Mouse (Mus musculus) liver, embryonic 11.5 days (tissue): ENCODE data around the gene Slco6d1. TPM values are rescaled to one million over a fixed set of nuclear protein-coding genes. Genes with fewer than 3 reads are reported as not detected.
"Not testable (repeated sequence)": the region's sequence is repeated elsewhere in the genome, so short reads cannot be mapped to it uniquely, and the experiment has no call there.

Experiments
- ATAC-seq: fragments of 200-750 bp; cut with Nextera tagmentation; replicated peaks from 2 replicates; pipeline ENCODE4 v1.8.0; 2017; ENCODE audit warnings: moderate number of reproducible peaks, mild to moderate bottlenecking, moderate TSS enrichment, moderate library complexity; ENCODE audit not compliant: low FRiP score
- DNase-seq: peaks from one replicate; pipeline ENCODE4 v3.0.0-alpha.2; 2017; ENCODE audit warnings: low spot score
- H3K27ac ChIP-seq: fragments of 300-500 bp; sonication (generic); 2 replicates; pipeline ENCODE4 v1.5.1; 2014; ENCODE audit warnings: mild to moderate bottlenecking, low read depth, low read length, control low read depth
- H3K27me3 ChIP-seq: fragments of 300-500 bp; sonication (generic); replicated peaks from 2 replicates; pipeline ENCODE4 v1.6.1; 2014; ENCODE audit warnings: low read length, mixed read lengths; ENCODE audit not compliant: control insufficient read depth, insufficient read depth
- H3K36me3 ChIP-seq: fragments of 300-500 bp; sonication (generic); 2 replicates; pipeline ENCODE4 v1.6.1; 2014; ENCODE audit warnings: mild to moderate bottlenecking, low read length, moderate library complexity, mixed read lengths; ENCODE audit not compliant: control insufficient read depth, insufficient read depth
- H3K4me1 ChIP-seq: fragments of 300-500 bp; sonication (generic); replicated peaks from 2 replicates; pipeline ENCODE4 v1.6.1; 2014; ENCODE audit warnings: low read length, mixed read lengths; ENCODE audit not compliant: control insufficient read depth, insufficient read depth
- H3K4me2 ChIP-seq: fragments of 300-500 bp; sonication (generic); 2 replicates; pipeline ENCODE4 v1.6.1; 2014; ENCODE audit warnings: mild to moderate bottlenecking, control low read depth, moderate library complexity
- H3K4me3 ChIP-seq: fragments of 300-500 bp; sonication (generic); 2 replicates; pipeline ENCODE4 v1.5.1; 2014; ENCODE audit warnings: low read depth, low read length, control low read depth
- H3K9ac ChIP-seq: fragments of 300-500 bp; sonication (generic); 2 replicates; pipeline ENCODE4 v1.6.1; 2014; ENCODE audit warnings: low read depth, low read length, control low read depth
- H3K9me3 ChIP-seq: fragments of 300-500 bp; sonication (generic); 2 replicates; pipeline ENCODE4 v1.6.1; 2016; ENCODE audit warnings: low read length, inconsistent platforms, mixed read lengths; ENCODE audit not compliant: control insufficient read depth
- WGBS: fragments of 180-500 bp; shearing (Covaris S2); extraction: QIAGEN DNeasy Blood & Tissue Kit; methylation state at CpG from one replicate; pipeline ENCODE4 v1.1.7; 2014; 5-methylcytosine and 5-hydroxymethylcytosine counted together
- microRNA-seq: library from miRNA; unstranded; fragments of <30 nt; microRNA quantifications from one replicate; pipeline ENCODE4, GENCODE M21; 2017; ENCODE audit warnings: borderline number of aligned reads
- polyA plus RNA-seq: library from polyadenylated mRNA; unstranded; fragments of >200 nt; fragmentation: Nextera tagmentation; extraction: Ambion mirVana; gene quantifications from 2 replicates; pipeline ENCODE4 v1.2.1, GENCODE M21; 2014

Gene Slco6d1
- polyA plus RNA-seq, 1 experiment from 2014 or later, result not detected

DNA sequence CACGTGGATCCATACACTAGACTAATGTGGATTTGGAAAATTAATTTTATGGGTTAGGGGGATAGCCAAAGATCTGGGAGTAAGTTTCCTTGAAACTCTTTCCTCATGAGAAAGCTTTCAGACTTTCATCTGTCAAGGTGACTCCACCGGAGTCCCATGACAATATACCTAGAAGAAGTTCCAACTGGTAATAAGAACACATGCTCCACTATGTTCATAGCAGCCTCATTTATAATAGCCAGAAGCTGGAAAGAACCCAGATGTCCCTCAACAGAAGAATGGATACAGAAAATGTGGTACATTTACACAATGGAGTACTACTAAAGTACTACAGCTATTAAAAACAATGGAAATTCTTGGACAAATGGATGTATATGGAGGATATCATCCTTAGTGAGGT, 107.4 kb downstream of the Slco6d1 start:
- not testable (repeated sequence) for DNase-seq, H3K9ac ChIP-seq, H3K4me3 ChIP-seq, H3K4me1 ChIP-seq, ATAC-seq, H3K9me3 ChIP-seq, H3K27ac ChIP-seq, H3K4me2 ChIP-seq, H3K27me3 ChIP-seq, H3K36me3 ChIP-seq
- 92% methylated on average over 1 of the region's 2 CpGs for WGBS

DNA sequence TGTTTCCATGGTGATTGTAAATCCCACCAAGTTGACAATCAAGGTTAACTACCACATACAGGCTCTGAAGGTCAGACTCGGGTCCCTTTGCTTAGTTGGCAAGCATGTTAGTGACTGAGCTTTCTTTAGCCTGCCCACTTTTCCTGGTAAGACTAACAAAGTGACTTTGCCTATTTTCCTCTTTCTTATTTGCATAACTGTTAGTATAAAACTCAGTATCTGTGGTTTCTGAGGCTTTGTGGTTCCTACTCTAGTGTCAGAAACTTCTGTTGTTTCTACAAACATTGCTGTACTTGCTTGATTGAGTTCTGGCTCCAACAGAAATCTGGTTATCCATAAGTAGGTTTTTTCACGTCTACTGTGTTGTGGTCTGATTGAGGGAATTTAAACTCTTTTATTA, 124.4 kb downstream of the Slco6d1 start:
- 77% methylated on average over 2 of the region's 2 CpGs for WGBS
- no peaks in the 10 kb centered on the region for H3K4me1 ChIP-seq
- H3K9me3 ChIP-seq, result no peaks in the 10 kb centered on the region
- H3K9ac ChIP-seq, result no peak overlapping the region
- no peaks in the 10 kb centered on the region for H3K36me3 ChIP-seq
- no peaks in the 10 kb centered on the region for H3K27me3 ChIP-seq
- H3K27ac ChIP-seq, result no peak overlapping the region
- H3K4me3 ChIP-seq, result no peak overlapping the region
- no peak overlapping the region for H3K4me2 ChIP-seq
- ATAC-seq (no peak), DNase-seq (no peak)

DNA sequence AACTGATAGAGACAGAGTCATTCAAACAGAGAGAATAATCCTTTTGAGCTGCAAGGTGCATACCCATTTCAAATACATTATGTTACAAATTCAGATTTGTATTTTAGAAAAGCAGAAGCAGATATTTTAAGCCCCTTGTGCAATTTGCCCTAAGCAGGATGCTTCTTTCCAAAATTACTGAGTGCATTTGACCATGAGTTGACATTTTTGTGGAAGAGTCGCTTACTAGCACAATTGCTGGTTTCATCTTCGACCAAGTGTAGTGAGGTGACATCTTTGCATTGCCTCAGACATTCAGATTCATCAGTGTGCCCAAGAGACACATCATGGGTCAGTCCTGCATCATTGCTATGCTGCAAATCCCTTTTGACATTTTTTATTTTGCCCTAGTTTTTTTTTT, 133.5 kb downstream of the Slco6d1 start:
- Histone ChIP-seq H3K36me3 (no peaks in the 10 kb centered on the region), H3K4me3 (no peak overlapping the region), H3K27me3 (no peaks in the 10 kb centered on the region), H3K9me3 (no peaks in the 10 kb centered on the region), H3K9ac (no peak overlapping the region), H3K27ac (no peak overlapping the region), H3K4me1 (no peaks in the 10 kb centered on the region), H3K4me2 (no peak overlapping the region)
- DNase-seq (no peak), ATAC-seq (no peak)
- 69% methylated on average over 2 of the region's 2 CpGs for WGBS

DNA sequence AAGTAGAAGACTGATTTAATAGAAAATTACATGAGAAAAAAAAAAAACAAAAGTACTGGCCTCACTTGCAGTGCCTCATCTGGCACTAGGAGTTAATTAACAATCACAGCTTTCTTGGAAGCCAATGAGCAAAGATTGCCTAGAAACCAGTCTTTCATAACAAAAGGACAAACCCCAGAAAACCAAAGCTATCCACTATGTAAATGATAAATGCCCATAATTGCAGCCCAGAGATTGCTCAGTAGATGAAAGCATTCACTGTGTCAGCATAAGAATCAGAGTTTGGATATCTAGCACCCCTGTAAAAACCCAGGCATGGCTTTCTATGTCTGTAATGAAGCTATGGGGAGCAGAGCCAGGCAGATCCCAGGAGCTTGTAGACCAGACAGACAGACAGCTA, 144.8 kb downstream of the Slco6d1 start:
- Histone ChIP-seq H3K4me3 (no peak overlapping the region), H3K27me3 (no peaks in the 10 kb centered on the region), H3K36me3 (no peaks in the 10 kb centered on the region), H3K9me3 (no peaks in the 10 kb centered on the region), H3K4me2 (no peak overlapping the region), H3K4me1 (no peaks in the 10 kb centered on the region), H3K27ac (no peak overlapping the region), H3K9ac (no peak overlapping the region)
- no peak for DNase-seq
- no peak for ATAC-seq

Small RNA genes within 50 kb of the gene (microRNA-seq; reads per million reads assigned to microRNA genes)
- gene Gm26134, result not detected
